Comparison of ENCODE assay signal across 8 mouse cellular contexts in genomic region chr9:42896421-42897210, GRCm38 (mm10). TPM values are rescaled to one million over a fixed set of nuclear protein-coding genes. Genes with fewer than 3 reads are reported as not detected.
DNase-seq lines count a peak whose midpoint lies in the region; ATAC-seq and TF ChIP-seq lines count a peak whose summit lies in the region.

No protein-coding gene starts in this region.

- H3K36me3 ChIP-seq in forebrain, embryonic 13.5 days (ENCODE audit: poor library complexity, severe bottlenecking): no peaks in the 10 kb centered on the region
- no peaks in the 10 kb centered on the region for H3K36me3 ChIP-seq in limb, embryonic 15.5 days
- no peaks in the 10 kb centered on the region for H3K36me3 ChIP-seq in stomach, embryonic 14.5 days (ENCODE audit: control insufficient read depth, insufficient read depth, low read length)

- intact Hi-C loops in left cerebral cortex, adult 2 months (cut with DNase I): no loop called here

- peak overlapping the region; percentile 67 for H3K9ac ChIP-seq in forebrain, embryonic 13.5 days
- no peak overlapping the region for H3K9ac ChIP-seq in limb, embryonic 15.5 days
- H3K9ac ChIP-seq in stomach, embryonic 14.5 days (replicated peaks; ENCODE audit: low read depth, low read length): no peak overlapping the region

- H3K4me2 ChIP-seq in forebrain, embryonic 13.5 days: peak overlapping the region; percentile 97
- peak overlapping the region; percentile 95 for H3K4me2 ChIP-seq in limb, embryonic 15.5 days
- peak overlapping the region; percentile 82 for H3K4me2 ChIP-seq in stomach, embryonic 14.5 days (replicated peaks; ENCODE audit: low read depth, low read length)

- H3K4me3 ChIP-seq in left cerebral cortex, adult 2 months: peak overlapping the region; percentile 62
- H3K4me3 ChIP-seq in forebrain, embryonic 13.5 days: peak overlapping the region; percentile 51
- peak overlapping the region; percentile 48 for H3K4me3 ChIP-seq in limb, embryonic 15.5 days
- H3K4me3 ChIP-seq in stomach, embryonic 14.5 days (ENCODE audit: low read depth, low read length): peak overlapping the region; percentile 38

- peak overlapping the region; percentile 91 for H3K27ac ChIP-seq in left cerebral cortex, adult 2 months
- no peak overlapping the region for H3K27ac ChIP-seq in forebrain, embryonic 13.5 days
- no peak overlapping the region for H3K27ac ChIP-seq in limb, embryonic 15.5 days
- H3K27ac ChIP-seq in stomach, embryonic 14.5 days (ENCODE audit: low read length): no peak overlapping the region

- peaks cover 27% of the 10 kb centered on the region for H3K4me1 ChIP-seq in forebrain, embryonic 13.5 days
- peaks cover 19% of the 10 kb centered on the region for H3K4me1 ChIP-seq in limb, embryonic 15.5 days
- peaks cover under 1% of the 10 kb centered on the region; the same call in 1 of the 2 replicates for H3K4me1 ChIP-seq in stomach, embryonic 14.5 days (ENCODE audit: control insufficient read depth, insufficient read depth, low read length)

- H3K9me3 ChIP-seq in forebrain, embryonic 13.5 days (replicated peaks): no peaks in the 10 kb centered on the region; the same call in 1 of the 2 replicates
- no peaks in the 10 kb centered on the region for H3K9me3 ChIP-seq in limb, embryonic 15.5 days
- H3K9me3 ChIP-seq in stomach, embryonic 14.5 days (ENCODE audit: control insufficient read depth, low read depth, low read length): no peaks in the 10 kb centered on the region

- DNase-seq in left cerebral cortex, adult 2 months (ENCODE audit: extremely low spot score in 1 of 2, low spot score in 2 of 2): no peak
- no peak for DNase-seq in left cerebral cortex, adult 11 months (ENCODE audit: low spot score)
- DNase-seq in kidney, adult 9 months: no peak
- no peak for DNase-seq in spleen, postnatal 4 days (ENCODE audit: low spot score in 2 of 2)
- DNase-seq in adrenal gland, adult 2 months: no peak

- H3K27me3 ChIP-seq in forebrain, embryonic 13.5 days: peaks cover 23% of the 10 kb centered on the region
- peaks cover 27% of the 10 kb centered on the region for H3K27me3 ChIP-seq in limb, embryonic 15.5 days
- no peaks in the 10 kb centered on the region for H3K27me3 ChIP-seq in stomach, embryonic 14.5 days (ENCODE audit: control insufficient read depth, insufficient read depth, low read length)

- no peak for TF ChIP-seq CTCF in left cerebral cortex, adult 2 months (IDR thresholded peaks at IDR 0.05)

- no peak for ATAC-seq in forebrain, embryonic 13.5 days
- no peak for ATAC-seq in limb, embryonic 15.5 days (ENCODE audit: insufficient number of reproducible peaks, low FRiP score, low TSS enrichment, low read depth)
- ATAC-seq in stomach, embryonic 14.5 days (ENCODE audit: insufficient number of reproducible peaks, insufficient read depth, low FRiP score, low read depth): no peak

- 2% methylated on average over 16 of the region's 16 CpGs for WGBS in forebrain, embryonic 13.5 days
- WGBS in limb, embryonic 15.5 days: 8% methylated on average over 16 of the region's 16 CpGs
- whole genome bisulfite sequencing in stomach, embryonic 14.5 days: 7% methylated on average over 16 of the region's 16 CpGs

RNA-seq across cellular contexts. Expression of gene Grik4, which starts 47.7 kb away (rescaled TPM):
- total RNA-seq in left cerebral cortex, adult 2 months (2021): 10 to 100 TPM; 17.7 to 18.3 TPM
- 2.4 and 2.6 TPM in 2 replicates for polyA plus RNA-seq in forebrain, embryonic 13.5 days (2015; fragmentation: Nextera tagmentation; extraction: Ambion mirVana)
- polyA plus RNA-seq in limb, embryonic 15.5 days (2015; fragmentation: Nextera tagmentation; extraction: Ambion mirVana): 1.1 and 1.4 TPM in 2 replicates
- 0.52 and 1.4 TPM in 2 replicates for polyA plus RNA-seq in stomach, embryonic 14.5 days (2014; fragmentation: Nextera tagmentation; extraction: Ambion mirVana)
- total RNA-seq in adrenal gland, adult 2 months (2021): 1 to 10 TPM; 1.2 to 2.5 TPM
- polyA plus RNA-seq in adrenal gland, adult 2 months (2012; rRNA removed): 1.3 and 1.6 TPM in 2 replicates
